Mouse (Mus musculus) megakaryocyte, embryonic 14.5 days (primary cell): ENCODE data around the gene Mrgprh.

Experiments used
- FLI1 ChIP-seq: IDR thresholded peaks from 2 replicates; pipeline ENCODE4 v1.6.1; 2012; ENCODE audit warnings: low read length, inconsistent platforms, mixed read lengths
- GATA1 ChIP-seq: IDR thresholded peaks from 3 replicates; pipeline ENCODE4 v1.6.1; 2012; ENCODE audit warnings: mixed read lengths, low read length, inconsistent platforms, borderline replicate concordance

- TF ChIP-seq GATA1 (no peak), FLI1 (no peak)
These were observed 40.1 kb upstream of the Mrgprh start for GRCm38 (mm10) chr17:12835738-12836137.
